Mouse (Mus musculus): ENCODE measurements at regions not wholly inside any gene's neighbourhood (a gene's known extent, or its start where the extent isn't known, plus 50 kb on each side); places are given as distances from the start of the nearest gene placed in this dataset.

- WGBS = 83% methylated on average over 1 of the region's 1 CpGs
- Histone ChIP-seq H3K27me3 (ENCODE audit: control insufficient read depth, insufficient read depth, low read length) (no peaks in the 10 kb centered on the region), H3K9ac (ENCODE audit: low read length) (no peak overlapping the region), H3K4me3 (ENCODE audit: low read depth, low read length) (no peak overlapping the region), H3K4me2 (no peak overlapping the region), H3K9me3 (ENCODE audit: control insufficient read depth, low read length) (no peaks in the 10 kb centered on the region), H3K36me3 (ENCODE audit: control insufficient read depth, insufficient read depth, low read length) (no peaks in the 10 kb centered on the region), H3K4me1 (ENCODE audit: control insufficient read depth, insufficient read depth, low read length) (no peaks in the 10 kb centered on the region), H3K27ac (ENCODE audit: low read depth, low read length) (no peak overlapping the region)
- DNase-seq (ENCODE audit: low spot score, missing footprints) = no peak
- ATAC-seq (ENCODE audit: low FRiP score) = no peak
These were observed 1558.2 kb upstream of the Cdh9 start for GRCm38 (mm10) chr15:15170387-15170786.

- Histone ChIP-seq H3K36me3 (ENCODE audit: control insufficient read depth, insufficient read depth, low read length) (no peaks in the 10 kb centered on the region), H3K27ac (ENCODE audit: low read depth, low read length) (no peak overlapping the region), H3K4me1 (ENCODE audit: control insufficient read depth, insufficient read depth, low read length) (no peaks in the 10 kb centered on the region), H3K4me3 (ENCODE audit: low read depth, low read length) (no peak overlapping the region), H3K9me3 (ENCODE audit: control insufficient read depth, low read length) (no peaks in the 10 kb centered on the region), H3K4me2 (no peak overlapping the region), H3K27me3 (ENCODE audit: control insufficient read depth, insufficient read depth, low read length) (no peaks in the 10 kb centered on the region), H3K9ac (ENCODE audit: low read length) (no peak overlapping the region)
- DNase-seq (ENCODE audit: low spot score, missing footprints) (no peak), ATAC-seq (ENCODE audit: low FRiP score) (no peak)
- WGBS = 53% methylated on average over 2 of the region's 2 CpGs
These were observed 1508.3 kb upstream of the Cdh9 start for GRCm38 (mm10) chr15:15220296-15220695.

GRCm38 (mm10) chr15:15229926-15230325 lies 1498.6 kb upstream of the Cdh9 start:
- Histone ChIP-seq H3K4me3 (ENCODE audit: low read depth, low read length) (no peak overlapping the region), H3K9ac (ENCODE audit: low read length) (no peak overlapping the region), H3K27me3 (ENCODE audit: control insufficient read depth, insufficient read depth, low read length) (no peaks in the 10 kb centered on the region), H3K36me3 (ENCODE audit: control insufficient read depth, insufficient read depth, low read length) (no peaks in the 10 kb centered on the region), H3K4me1 (ENCODE audit: control insufficient read depth, insufficient read depth, low read length) (no peaks in the 10 kb centered on the region), H3K27ac (ENCODE audit: low read depth, low read length) (no peak overlapping the region), H3K4me2 (no peak overlapping the region), H3K9me3 (ENCODE audit: control insufficient read depth, low read length) (no peaks in the 10 kb centered on the region)
- no peak for ATAC-seq (ENCODE audit: low FRiP score)
- 73% methylated on average over 3 of the region's 3 CpGs for WGBS
- DNase-seq (ENCODE audit: low spot score, missing footprints) = no peak

- Histone ChIP-seq H3K9me3 (ENCODE audit: control insufficient read depth, low read length) (no peaks in the 10 kb centered on the region), H3K27me3 (ENCODE audit: control insufficient read depth, insufficient read depth, low read length) (no peaks in the 10 kb centered on the region), H3K36me3 (ENCODE audit: control insufficient read depth, insufficient read depth, low read length) (no peaks in the 10 kb centered on the region), H3K9ac (ENCODE audit: low read length) (no peak overlapping the region), H3K4me3 (ENCODE audit: low read depth, low read length) (no peak overlapping the region), H3K4me2 (no peak overlapping the region), H3K4me1 (ENCODE audit: control insufficient read depth, insufficient read depth, low read length) (no peaks in the 10 kb centered on the region), H3K27ac (ENCODE audit: low read depth, low read length) (no peak overlapping the region)
- ATAC-seq (ENCODE audit: low FRiP score) = 0 out of 2 replicates have a peak, but pooled peaks have one; percentile 42
- DNase-seq (ENCODE audit: low spot score, missing footprints) = no peak
These were observed 1490.2 kb upstream of the Cdh9 start for GRCm38 (mm10) chr15:15238309-15238708.
